Mouse (Mus musculus) Muller cell, postnatal 12 days (primary cell): ENCODE measurements around the gene Ttc23l.
"Not testable (repeated sequence)": the region's sequence is repeated elsewhere in the genome, so short reads cannot be mapped to it uniquely, and the experiment has no call there.

Experiments
- DNase-seq: peaks from one replicate; pipeline ENCODE4 v3.0.0-alpha.2; 2015; ENCODE audit errors: inconsistent ontology term

The Ttc23l gene

DNA sequence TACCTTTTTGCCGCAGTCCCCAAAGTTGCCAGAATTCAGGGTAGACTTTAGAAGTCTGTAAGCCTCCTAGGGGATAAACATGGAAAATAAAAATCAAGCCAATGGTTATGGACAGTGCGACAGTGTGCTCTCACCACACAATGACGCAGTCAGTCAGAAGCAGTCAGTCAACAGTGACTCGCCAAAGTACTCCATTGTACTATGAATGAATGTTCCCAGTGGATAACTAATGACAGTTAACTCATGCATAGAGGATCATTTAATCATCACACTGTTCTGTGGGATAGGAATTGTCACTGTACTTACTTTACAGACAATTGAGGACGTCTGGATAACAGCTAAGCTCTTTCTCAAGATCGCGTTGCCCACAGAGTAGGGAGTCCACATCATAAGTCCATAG lies 43.3 kb downstream of the Ttc23l start:
- peak; percentile 87 for DNase-seq

DNA sequence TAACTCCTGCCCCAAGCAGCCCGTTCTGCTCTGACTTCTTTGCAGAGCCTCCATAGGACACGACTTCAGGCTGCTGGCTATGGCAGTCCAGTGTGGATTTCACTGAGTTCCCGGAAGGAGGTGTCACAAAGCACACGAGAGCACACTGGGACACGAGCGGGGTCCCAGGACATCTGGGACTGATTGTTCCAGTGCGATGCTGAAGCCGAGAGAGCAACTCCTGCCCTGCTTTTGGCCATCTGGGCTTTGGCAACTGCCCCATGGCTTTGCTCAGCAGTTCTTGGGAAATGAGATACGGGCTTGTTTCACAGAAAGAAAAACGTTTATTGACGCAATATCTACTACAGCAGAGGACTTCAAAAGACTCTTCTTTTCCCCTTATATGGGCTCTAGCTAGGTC lies 52.4 kb downstream of the Ttc23l start:
- no peak for DNase-seq

DNA sequence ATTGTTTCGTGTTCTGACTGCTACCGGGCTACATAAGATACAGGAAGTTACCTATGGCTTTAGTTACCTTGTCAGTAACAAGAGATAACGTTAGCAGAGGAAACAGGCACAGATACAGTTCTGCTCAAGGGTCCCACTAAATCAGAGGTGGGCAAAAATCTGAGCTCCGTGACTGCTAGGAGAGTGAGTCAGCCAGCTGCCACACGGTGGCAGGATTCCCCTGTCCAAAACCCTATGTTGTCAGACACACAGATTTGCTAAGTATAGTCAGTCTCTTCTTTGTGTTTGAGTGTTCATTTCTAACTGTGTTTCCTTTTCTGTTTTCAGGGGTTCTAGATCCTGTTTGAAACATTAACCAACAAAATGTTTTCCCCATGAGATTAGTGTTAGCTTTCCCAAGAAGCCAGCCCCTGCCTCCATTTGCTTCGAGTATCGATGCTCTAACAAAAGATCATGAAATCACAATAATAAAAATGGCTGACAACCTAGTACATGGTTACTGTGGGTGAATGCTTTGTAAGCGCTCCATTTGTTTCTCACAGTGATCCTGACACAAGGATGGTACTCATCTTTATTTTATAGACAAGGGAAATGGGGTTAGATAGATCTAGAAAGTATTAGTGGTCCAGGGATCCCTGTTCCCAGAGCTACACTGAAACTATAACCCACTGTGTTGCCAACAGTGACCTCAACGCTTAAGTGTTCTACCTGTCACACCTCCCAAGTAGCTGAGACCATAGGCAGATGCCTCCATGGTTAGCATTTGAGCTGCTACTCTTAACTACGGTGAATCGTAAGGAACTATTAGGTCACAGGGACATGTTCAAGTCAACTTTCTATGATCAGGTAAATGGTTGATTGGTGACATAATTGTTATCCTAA lies 57.4 kb downstream of the Ttc23l start:
- DNase-seq, result peak; percentile 45

DNA sequence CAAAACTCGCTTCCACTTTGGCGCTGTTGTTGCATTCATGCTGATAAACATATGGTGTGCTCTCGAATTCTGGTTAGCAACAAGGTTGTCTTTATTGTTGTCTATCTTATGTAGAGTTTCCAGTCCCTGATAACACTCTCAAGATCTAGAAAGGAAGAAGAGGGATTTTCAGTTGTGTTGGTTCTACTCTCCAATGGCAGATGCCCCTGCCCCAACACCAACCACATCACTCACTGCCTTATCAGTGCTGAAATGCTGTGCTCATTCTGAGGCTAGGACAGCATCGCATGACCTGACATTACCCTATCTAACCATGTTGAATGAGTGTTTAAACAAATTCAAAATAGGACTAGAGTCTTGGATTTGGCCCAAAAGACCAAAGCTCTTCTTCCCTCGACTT lies 58.4 kb downstream of the Ttc23l start:
- DNase-seq, result no peak

DNA sequence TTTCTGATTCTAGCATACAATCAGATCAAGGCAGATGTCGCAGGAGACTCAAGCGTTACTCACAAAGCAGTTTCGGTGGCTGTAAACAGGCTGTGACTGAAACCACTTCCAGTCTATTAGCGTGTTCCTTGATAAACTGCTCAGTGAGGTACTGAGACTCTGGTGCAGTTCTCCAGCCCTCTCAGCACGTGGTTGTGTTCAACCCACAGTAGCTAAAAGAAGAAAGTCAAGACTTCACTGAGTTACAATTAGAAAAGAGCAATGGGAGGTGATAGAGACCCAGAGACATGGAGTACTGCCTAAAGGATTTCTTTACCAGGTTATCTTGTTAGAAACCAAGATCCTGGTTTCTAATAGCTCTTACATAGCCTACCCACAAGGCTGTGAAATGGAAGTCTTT lies 58.9 kb downstream of the Ttc23l start:
- no peak for DNase-seq

DNA sequence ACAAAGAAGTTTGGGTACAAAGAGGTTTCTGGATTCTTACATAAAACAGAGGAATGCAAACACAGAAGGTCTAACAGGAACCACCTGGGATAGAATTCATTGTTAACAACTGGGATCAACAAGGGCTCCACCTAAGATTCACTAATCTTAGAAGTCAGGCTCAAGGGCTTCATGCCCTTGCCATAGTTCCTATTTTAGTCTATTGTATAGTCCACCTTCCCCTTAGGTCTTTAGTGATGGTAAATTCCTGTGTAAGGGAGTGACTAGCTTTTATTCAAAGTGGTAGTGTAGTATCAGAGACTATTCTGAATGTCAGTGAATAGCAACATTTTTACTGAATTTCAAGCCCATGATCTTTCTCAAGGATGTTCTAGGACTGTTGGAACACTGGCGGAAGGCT lies 61.8 kb downstream of the Ttc23l start:
- DNase-seq, result not testable (repeated sequence)

DNA sequence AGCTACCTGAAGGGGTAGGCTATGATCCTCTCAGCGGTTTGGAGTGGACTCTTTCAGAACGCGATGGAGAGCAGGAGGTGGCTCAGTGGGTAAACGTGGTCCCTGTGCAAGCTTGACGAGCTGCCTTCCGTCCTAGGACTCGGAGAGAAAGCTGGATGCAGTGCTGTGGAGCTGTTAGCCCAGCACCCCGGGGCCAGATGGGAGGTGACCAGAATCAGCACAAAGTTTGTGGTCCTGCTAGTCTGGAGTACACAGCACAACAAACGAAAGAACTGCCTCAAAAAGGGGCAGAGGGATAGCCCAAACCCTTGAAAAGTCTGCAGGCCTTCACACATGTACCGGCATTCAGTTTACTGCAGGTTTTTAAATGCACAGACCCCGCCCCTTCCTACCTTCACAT lies 62.5 kb downstream of the Ttc23l start:
- DNase-seq, result no peak

DNA sequence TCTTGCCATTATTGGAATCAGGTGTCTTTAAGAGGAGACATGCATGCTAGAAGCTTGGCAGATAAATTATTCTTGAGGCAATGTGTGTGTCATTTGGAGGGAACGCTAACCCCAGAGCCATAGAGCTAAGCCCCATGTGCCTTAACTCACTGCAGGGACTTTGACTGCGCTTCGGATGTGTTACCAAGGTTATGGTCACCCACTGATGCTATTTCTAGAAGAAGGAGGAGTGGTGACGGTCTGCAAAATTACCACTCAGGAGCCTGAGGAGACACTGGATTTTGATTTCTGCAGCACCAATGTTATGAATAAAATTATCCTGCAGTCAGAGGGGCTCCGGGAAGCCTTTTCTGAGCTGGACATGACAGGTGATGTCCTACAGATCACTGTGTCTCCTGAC lies 68.4 kb downstream of the Ttc23l start:
- no peak for DNase-seq

DNA sequence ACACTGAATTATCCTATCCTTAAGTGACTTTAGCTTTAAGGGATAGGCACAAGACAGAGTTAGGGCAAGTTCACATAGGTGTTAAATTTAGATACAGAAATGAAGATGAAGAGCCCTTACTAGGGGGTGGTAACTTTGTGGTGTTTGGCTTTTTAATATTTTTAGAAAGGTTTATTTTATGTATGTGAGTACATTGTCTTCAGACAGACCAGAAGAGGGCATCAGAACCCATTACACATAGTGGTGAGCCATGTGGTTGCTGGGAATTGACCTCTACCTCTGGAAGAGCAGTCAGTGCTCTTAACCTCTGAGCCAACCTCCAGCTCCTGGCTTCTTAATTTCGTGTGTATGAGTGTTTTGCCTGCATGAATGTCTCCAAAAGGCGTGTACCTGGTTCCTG lies 71.2 kb downstream of the Ttc23l start:
- DNase-seq, result no peak

DNA sequence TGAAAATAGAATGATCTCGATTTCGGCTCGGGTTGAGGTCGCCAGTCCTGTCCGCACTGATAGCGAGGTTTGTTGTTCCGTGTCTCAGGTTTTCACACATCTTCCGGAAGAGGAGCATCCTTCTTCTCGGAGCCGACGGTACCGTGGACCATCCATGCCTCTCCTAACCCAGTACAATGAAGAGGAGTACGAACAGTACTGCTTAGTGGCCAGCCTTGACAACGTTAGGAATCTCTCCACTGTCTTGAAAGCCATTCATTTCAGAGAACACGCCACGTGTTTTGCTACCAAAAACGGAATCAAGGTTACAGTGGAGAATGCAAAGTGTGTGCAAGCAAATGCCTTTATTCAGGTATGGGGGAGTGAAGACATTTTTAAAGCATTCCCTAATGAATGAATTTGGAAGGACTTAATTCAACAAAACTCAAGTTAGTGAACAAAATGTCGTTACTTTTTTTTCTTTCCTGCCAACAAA lies 72.1 kb downstream of the Ttc23l start:
- DNase-seq, result peak; percentile 5

DNA sequence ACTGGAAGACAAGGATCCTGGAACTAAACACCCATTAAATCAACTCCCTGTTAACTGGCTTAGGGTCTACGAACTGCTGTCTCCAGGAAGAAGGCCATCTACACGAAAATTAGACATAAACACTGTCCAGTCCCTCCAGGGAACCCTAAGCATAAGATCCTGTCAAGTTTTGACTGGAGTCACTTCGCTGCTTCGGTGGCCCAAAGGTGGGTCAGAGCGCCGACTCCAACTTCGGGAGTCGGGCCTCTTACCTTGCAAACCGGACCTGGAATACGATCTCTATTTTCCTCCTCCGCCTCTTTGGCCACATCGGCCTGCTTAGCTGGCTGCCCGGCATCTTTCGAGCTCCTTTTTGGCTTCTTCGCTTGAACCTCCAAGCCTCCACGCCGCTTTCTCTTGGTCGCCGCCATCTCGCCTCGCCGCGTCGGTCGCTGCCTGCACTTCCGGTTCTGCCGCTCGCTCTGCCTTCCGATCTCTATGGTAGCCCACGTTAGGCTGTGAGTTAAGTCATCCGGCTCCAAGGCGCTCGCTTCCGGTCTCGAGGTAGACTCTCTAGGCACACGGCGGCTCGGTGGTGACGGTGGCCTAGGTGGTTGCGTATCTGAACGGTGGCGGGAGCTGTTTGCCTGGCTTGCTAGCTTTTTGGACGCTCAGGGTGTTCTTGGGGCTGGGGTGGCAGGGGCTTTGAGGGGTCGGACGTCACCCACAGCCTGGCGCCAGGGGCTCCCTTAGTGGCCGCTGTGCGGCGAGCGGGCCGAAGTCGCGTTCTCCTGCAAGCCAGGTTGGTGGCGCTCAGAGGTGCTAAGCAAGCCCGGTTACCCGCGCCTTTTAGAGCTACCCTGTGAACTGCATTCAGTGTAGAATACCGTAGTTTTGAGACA lies 72.7 kb downstream of the Ttc23l start, which contains the start of the genes Brix1 and Rad1:
TSS of gene Brix1 (minus strand) at position 464 of the 881 bp plus-strand sequence.
TSS of gene Rad1 (plus strand) at position 535 of the 881 bp plus-strand sequence.
- peak; percentile 92 for DNase-seq

DNA sequence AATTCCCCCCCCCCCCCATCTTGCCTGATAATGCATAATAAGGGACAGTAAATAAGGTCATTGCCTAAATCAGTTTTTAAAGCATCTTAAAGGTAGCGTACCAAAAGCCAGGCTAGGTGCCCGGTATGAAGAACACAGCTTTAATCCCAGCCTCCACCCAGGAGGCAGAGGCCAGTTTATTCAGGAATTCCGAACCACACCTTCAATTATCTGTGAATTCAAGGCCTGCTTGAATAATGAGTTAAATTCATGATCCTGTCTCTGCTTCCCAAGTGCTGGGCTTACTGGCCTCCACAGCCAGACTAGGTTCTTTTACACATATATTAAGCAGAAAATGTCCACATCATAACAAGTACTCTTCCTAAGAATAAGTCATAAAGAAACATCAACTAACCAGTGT lies 87.5 kb downstream of the Ttc23l start:
- no peak for DNase-seq

DNA sequence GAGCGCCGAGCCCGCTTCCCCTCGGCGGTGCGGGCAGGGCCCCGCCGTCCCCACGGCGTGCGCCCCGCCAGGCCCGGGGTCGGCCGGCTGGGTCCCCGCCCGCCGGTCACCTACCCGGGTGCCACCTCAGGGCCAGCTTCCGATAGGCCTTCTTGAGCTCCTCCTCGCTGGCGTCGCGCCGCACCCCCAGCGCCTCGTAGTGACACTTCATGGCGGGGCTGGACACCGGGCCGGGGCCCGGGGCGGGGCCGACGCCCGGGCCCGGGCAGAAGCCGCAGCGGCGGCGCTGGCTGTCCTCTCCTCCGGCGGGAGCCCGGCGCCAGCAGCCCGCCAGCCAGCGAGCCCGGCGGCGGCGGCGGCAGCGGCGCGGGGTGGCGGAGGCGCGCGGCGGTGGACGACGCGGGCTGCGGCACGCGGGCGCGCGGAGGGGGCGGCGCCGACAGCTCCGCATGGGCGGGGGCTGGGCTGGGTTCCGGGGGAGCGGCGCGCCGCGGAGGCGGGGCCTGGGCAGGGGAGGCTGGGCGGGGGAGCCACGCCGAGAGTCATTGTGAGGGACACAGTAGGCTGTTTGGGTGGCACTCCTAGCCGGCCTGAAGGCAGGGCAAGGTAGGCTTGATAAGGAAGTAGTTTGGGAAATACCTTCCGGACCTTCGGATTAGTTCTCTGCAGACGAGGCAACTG lies 88.2 kb downstream of the Ttc23l start, which contains the start of gene Dnajc21:
TSS of gene Dnajc21 (minus strand) at position 366 of the 681 bp plus-strand sequence.
- DNase-seq, result peak; percentile 95

DNA sequence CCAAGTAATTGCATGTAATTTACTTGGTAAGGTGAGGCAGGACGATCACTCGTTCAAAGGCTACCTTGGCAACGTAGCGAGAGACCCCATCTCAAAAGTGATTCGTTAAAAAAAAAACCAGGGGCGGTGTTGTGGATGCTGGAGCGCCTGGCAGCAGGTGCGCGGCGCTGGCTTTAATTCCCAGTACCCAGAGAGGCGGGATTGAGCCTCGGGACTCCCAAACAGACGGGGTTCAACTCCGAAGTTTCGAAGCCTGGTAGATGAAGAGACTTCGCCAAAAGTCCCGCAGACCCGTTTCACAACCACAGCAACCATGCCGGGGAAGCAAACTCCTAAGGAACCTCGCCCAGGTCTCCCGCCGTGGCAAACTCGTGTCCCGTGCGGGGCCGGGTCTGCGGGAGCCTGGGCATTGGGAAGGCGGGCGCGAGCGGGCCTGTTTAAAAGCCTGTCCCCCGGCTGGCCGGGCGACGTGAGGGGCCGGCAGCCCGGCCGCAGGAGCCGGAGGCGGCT lies 88.8 kb downstream of the Ttc23l start:
- DNase-seq, result no peak

DNA sequence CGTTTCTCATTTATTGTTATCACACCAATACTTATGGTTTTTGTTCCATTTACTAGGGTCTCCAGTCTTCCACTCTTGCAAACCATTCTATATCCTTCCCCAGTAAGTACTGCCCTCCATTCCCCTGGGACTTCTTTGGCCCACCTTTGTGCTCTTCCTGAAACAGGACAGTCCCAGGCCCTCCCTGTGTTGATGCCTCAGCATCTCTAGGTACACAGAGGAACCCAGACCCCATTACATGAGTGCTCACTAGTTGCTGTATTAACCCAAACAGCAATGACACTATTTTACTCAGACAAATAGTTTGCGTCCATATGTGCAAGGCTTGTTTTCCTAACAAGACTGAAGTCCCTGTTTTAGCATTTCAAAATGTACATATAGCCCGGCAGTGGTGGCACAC lies 89.7 kb downstream of the Ttc23l start:
- no peak for DNase-seq

DNA sequence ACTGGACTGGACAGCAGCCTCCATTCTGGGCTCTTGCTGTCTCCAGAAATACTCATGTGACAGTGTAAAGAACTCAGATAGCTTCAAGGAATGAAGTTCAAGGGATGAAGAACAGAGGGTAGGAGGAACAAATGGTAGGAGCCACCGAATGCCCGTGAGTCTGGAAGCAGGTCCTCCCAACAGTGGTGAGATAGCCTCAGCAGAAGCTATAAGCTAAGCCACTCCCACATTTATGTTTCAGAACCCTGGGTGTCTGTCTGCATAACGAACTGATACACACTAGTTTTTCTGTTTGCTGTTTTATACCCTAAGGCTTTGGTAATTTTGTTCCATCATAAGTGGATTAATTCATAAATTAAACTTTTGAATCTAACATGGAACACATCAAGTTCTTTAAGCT lies 93.8 kb downstream of the Ttc23l start:
- no peak for DNase-seq

DNA sequence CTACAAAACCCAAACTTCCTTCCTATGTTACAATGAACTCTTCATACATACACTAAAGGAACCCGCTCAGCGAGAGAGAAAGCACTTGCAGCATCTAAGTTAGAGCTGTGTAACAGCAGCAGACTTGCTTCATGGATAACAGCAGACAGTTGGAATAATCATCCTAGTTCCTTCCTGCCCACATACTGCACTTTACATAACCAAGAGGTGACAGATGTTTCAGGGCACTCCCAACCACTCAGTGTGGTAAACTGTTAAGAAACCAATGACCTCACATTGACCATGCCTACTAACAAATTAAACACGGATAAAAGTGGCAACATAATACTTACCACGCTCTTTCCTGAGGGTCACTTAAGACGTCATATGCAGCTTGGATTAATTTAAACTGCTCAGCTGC lies 94.9 kb downstream of the Ttc23l start:
- DNase-seq, result no peak

DNA sequence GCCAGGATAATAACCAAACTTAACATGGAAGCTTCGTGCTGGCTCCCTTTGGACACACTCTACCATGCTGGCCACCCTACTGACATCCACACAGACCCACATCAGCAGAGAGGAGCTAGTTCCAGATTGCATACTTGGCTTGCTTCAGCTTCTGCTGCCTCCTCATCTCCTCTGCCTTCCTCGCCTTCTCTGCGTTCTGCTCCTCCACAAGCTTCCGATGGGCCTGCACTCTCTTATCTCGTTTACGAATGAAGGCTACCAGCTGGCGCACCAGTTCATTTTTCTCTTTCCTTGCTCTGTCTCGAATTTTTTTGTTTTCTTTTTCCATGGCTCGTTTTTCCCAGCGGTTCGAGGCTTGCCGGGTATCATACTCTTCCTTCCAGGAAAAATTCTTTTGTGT lies 97.5 kb downstream of the Ttc23l start:
- no peak for DNase-seq
